Mouse (Mus musculus): ENCODE data around the gene Igsf6. TPM values are rescaled to one million over a fixed set of nuclear protein-coding genes. Genes with fewer than 3 reads are reported as not detected.

The Igsf6 gene
- total RNA-seq, 1 experiment: not detected

DNA sequence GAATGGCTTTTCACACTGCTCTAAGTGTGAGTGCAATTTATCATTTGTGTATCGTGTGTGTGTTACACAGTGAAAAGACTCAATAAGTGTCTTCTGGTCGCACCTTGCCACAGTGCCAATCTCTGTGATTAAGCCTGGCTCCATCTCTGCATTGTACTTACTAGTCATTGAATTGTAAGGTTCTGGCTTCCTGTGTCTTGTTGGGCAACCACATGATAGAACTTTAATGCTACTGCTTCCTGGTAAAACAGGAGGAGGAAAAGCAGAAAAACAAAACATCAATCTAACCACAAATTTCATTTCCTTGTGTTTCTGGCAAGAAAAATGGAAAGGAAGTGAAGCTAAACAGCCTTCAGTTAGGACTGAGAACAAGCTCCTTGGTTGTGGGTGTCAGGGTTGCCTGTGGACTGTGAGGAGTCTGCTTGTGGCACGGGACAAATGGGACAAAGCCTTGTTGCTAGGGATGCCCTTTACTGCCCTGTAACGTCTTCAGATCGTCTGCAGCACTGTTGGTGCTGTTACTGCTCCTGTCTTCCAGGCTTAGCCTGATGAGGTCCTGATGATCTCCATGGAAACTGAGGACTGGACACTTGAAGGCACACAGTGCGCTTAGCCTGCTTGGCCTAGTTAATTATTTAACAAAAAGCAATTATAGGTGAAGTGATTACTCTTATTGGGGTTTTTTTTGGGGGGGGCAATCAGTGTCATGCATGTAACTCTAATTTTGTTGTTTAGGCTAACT lies 14.7 kb downstream of the Igsf6 start:
- DNase-seq (ENCODE audit: low read depth, low spot score): no peak
- Histone ChIP-seq H3K4me3 (ENCODE audit: insufficient read depth in 1 of 2, low read depth in 1 of 2, low read length in 2 of 2, poor library complexity in 1 of 2, severe bottlenecking in 1 of 2) (no peak overlapping the region), H3K9me3 (ENCODE audit: control insufficient read depth, insufficient read depth, low read depth, low read length) (no peaks in the 10 kb centered on the region), H3K27ac (ENCODE audit: insufficient read depth, low read depth, low read length, poor library complexity, severe bottlenecking) (no peak overlapping the region), H3K36me3 (ENCODE audit: control insufficient read depth, insufficient read depth, low read length, poor library complexity, severe bottlenecking) (peaks cover 7% of the 10 kb centered on the region), H3K9ac (ENCODE audit: insufficient read depth, low read depth, low read length, poor library complexity, severe bottlenecking) (no peak overlapping the region), H3K4me1 (ENCODE audit: control insufficient read depth in 2 of 2, insufficient read depth in 2 of 2, low read length in 2 of 2, poor library complexity in 1 of 2) (no peaks in the 10 kb centered on the region)
- TF ChIP-seq MAFK (IDR thresholded peaks at IDR 0.05; ENCODE audit: insufficient read depth, low read depth, low read length): no peak
- in situ Hi-C loops (cut with MboI; ENCODE audit: low sequenced_read_pairs in 2 of 2, unreplicated experiment in 2 of 2): no loop called here

DNA sequence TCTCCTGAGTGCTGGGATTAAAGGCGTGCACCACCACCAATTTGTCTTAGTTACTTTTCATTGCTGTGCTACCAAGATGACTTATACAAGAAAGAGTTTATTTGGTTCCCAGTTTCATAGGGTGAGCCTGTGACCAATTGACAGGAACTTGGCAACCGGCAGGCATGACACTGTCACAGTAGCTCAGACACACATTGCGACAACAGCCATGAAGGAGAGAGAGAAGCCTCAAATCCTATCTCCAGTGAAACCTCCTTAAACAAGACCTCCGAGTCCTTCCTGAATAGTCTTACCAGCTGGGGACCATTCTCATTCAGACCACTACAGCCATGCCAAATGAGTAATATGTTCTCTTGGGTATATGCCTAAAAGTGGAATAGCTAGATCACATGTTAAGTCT lies 21.3 kb downstream of the Igsf6 start:
- no peak for DNase-seq (ENCODE audit: low read depth, low spot score)
- in situ Hi-C loops (cut with MboI; ENCODE audit: low sequenced_read_pairs in 2 of 2, unreplicated experiment in 2 of 2): no loop called here
- peaks cover 6% of the 10 kb centered on the region for H3K36me3 ChIP-seq (ENCODE audit: control insufficient read depth, insufficient read depth, low read length, poor library complexity, severe bottlenecking)

DNA sequence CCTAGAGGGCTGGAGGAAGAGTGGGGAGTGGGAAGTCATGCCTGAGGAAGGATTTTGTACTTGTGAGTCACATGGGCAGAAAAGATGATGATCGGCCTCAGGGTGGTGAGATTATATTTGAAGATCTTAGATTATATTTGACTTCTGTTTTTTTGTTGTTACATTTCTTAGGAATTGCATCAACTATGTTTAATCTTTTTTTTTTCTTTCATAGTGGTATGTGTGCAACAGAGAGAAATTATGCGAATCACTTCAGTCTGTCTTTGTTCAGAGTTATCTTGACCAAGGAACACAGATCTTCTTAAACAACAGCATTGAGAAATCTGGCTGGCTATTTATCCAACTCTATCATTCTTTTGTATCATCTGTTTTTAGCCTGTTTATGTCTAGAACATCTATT lies 26.7 kb downstream of the Igsf6 start:
- Histone ChIP-seq H3K9me3 (ENCODE audit: control insufficient read depth, insufficient read depth, low read depth, low read length) (no peaks in the 10 kb centered on the region), H3K36me3 (ENCODE audit: control insufficient read depth, insufficient read depth, low read length, poor library complexity, severe bottlenecking) (no peaks in the 10 kb centered on the region; the same call in 1 of the 2 replicates), H3K9ac (ENCODE audit: insufficient read depth, low read depth, low read length, poor library complexity, severe bottlenecking) (no peak overlapping the region), H3K4me3 (ENCODE audit: insufficient read depth in 1 of 2, low read depth in 1 of 2, low read length in 2 of 2, poor library complexity in 1 of 2, severe bottlenecking in 1 of 2) (no peak overlapping the region), H3K27ac (ENCODE audit: insufficient read depth, low read depth, low read length, poor library complexity, severe bottlenecking) (no peak overlapping the region), H3K4me1 (ENCODE audit: control insufficient read depth in 2 of 2, insufficient read depth in 2 of 2, low read length in 2 of 2, poor library complexity in 1 of 2) (no peaks in the 10 kb centered on the region)
- no peak for DNase-seq (ENCODE audit: low read depth, low spot score)
- TF ChIP-seq ZC3H11A (IDR thresholded peaks at IDR 0.05; ENCODE audit: borderline replicate concordance, low read depth, low read length) (no peak), HCFC1 (IDR thresholded peaks at IDR 0.05; ENCODE audit: borderline replicate concordance, insufficient read depth, low read length) (no peak), ZNF384 (IDR thresholded peaks at IDR 0.05; ENCODE audit: low read depth, low read length) (no peak), CHD2 (IDR thresholded peaks at IDR 0.05; ENCODE audit: low read depth, low read length) (no peak)
- in situ Hi-C loops (cut with MboI; ENCODE audit: low sequenced_read_pairs in 2 of 2, unreplicated experiment in 2 of 2): no loop called here

More for the DNA sequence above, 21.3 kb downstream of the Igsf6 start:
- TF ChIP-seq MAFK (IDR thresholded peaks at IDR 0.05; ENCODE audit: insufficient read depth, low read depth, low read length) (no peak), ZNF384 (IDR thresholded peaks at IDR 0.05; ENCODE audit: low read depth, low read length) (no peak), ZC3H11A (IDR thresholded peaks at IDR 0.05; ENCODE audit: borderline replicate concordance, low read depth, low read length) (no peak), HCFC1 (IDR thresholded peaks at IDR 0.05; ENCODE audit: borderline replicate concordance, insufficient read depth, low read length) (no peak), CHD2 (IDR thresholded peaks at IDR 0.05; ENCODE audit: low read depth, low read length) (no peak)
- Histone ChIP-seq H3K4me1 (ENCODE audit: control insufficient read depth in 2 of 2, insufficient read depth in 2 of 2, low read length in 2 of 2, poor library complexity in 1 of 2) (no peaks in the 10 kb centered on the region), H3K27ac (ENCODE audit: insufficient read depth, low read depth, low read length, poor library complexity, severe bottlenecking) (no peak overlapping the region), H3K9ac (ENCODE audit: insufficient read depth, low read depth, low read length, poor library complexity, severe bottlenecking) (no peak overlapping the region), H3K4me3 (ENCODE audit: insufficient read depth in 1 of 2, low read depth in 1 of 2, low read length in 2 of 2, poor library complexity in 1 of 2, severe bottlenecking in 1 of 2) (no peak overlapping the region), H3K9me3 (ENCODE audit: control insufficient read depth, insufficient read depth, low read depth, low read length) (no peaks in the 10 kb centered on the region)

DNA sequence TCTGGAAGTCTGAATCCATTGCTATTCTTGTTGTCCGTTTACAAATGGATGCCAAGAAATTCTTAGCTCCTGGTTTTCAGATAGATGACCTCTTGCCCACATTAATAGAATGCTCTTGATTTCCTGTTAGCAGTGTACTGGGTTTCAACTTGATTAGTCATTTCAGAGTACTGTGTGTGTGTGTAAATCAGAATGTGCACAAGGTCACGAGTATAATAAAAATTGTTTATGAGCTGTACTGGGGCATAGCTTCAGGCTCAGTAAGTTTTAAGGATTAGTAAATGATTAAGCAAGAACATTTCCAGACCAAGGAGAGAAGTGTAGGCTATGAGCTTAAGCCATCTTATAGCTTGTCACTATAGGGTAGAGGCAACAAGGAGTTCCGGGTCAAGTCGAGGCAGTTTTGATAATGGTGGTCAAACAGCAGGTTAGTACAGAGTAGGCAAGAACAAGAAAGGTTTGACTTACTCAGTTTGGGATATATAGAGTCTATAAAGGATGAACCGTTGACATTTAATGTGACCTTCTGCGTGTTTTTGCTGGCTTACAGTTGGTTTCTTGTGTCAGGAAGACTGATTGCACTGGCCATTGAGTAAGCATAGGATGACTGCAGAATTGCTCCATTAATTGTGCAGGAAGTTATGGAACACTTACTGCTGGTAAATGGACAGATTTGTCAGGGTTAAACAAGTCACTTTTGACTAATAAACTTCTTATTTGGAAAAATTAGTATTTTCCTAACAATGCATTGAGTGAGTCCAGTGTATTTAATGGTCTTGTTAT lies 28.5 kb downstream of the Igsf6 start:
- no peak overlapping the region for H3K9ac ChIP-seq (ENCODE audit: insufficient read depth, low read depth, low read length, poor library complexity, severe bottlenecking)
- no peak overlapping the region for H3K27ac ChIP-seq (ENCODE audit: insufficient read depth, low read depth, low read length, poor library complexity, severe bottlenecking)
- no peaks in the 10 kb centered on the region for H3K4me1 ChIP-seq (ENCODE audit: control insufficient read depth in 2 of 2, insufficient read depth in 2 of 2, low read length in 2 of 2, poor library complexity in 1 of 2)
- H3K36me3 ChIP-seq (ENCODE audit: control insufficient read depth, insufficient read depth, low read length, poor library complexity, severe bottlenecking): no peaks in the 10 kb centered on the region; the same call in 1 of the 2 replicates
- H3K4me3 ChIP-seq (ENCODE audit: insufficient read depth in 1 of 2, low read depth in 1 of 2, low read length in 2 of 2, poor library complexity in 1 of 2, severe bottlenecking in 1 of 2): no peak overlapping the region
- no peak for DNase-seq (ENCODE audit: low read depth, low spot score)
- in situ Hi-C loops (cut with MboI; ENCODE audit: low sequenced_read_pairs in 2 of 2, unreplicated experiment in 2 of 2): no loop called here
- no peaks in the 10 kb centered on the region for H3K9me3 ChIP-seq (ENCODE audit: control insufficient read depth, insufficient read depth, low read depth, low read length)
- TF ChIP-seq MAFK (IDR thresholded peaks at IDR 0.05; ENCODE audit: insufficient read depth, low read depth, low read length) (no peak), ZNF384 (IDR thresholded peaks at IDR 0.05; ENCODE audit: low read depth, low read length) (no peak)

All from ES-E14 (cell line).